Comparison of ENCODE assay signal across 8 mouse cellular contexts in genomic region chr17:25867509-25867835, GRCm38 (mm10). TPM values are rescaled to one million over a fixed set of nuclear protein-coding genes. Genes with fewer than 3 reads are reported as not detected.
DNase-seq lines count a peak whose midpoint lies in the region; ATAC-seq and TF ChIP-seq lines count a peak whose summit lies in the region.

No protein-coding gene starts in this region.

- H3K9me3 ChIP-seq in kidney, embryonic 14.5 days (ENCODE audit: control insufficient read depth, low read length) = no peaks in the 10 kb centered on the region
- H3K9me3 ChIP-seq in intestine, embryonic 14.5 days (ENCODE audit: control insufficient read depth, low read length) = no peaks in the 10 kb centered on the region
- H3K9me3 ChIP-seq in midbrain, postnatal 0 days (ENCODE audit: low read length) = no peaks in the 10 kb centered on the region

- peaks cover 13% of the 10 kb centered on the region; the same call in 1 of the 2 replicates for H3K4me1 ChIP-seq in kidney, embryonic 14.5 days (ENCODE audit: control insufficient read depth, insufficient read depth, low read length)
- H3K4me1 ChIP-seq in bone marrow macrophage, adult 2 months (ENCODE audit: control insufficient read depth, insufficient read depth, low read length) = peaks cover 13% of the 10 kb centered on the region
- H3K4me1 ChIP-seq in intestine, embryonic 14.5 days (replicated peaks; ENCODE audit: control insufficient read depth, insufficient read depth, low read length) = peaks cover 7% of the 10 kb centered on the region; the same call in 1 of the 2 replicates
- peaks cover 10% of the 10 kb centered on the region; the same call in 1 of the 2 replicates for H3K4me1 ChIP-seq in midbrain, postnatal 0 days (ENCODE audit: insufficient read depth, low read length)

- WGBS in kidney, embryonic 14.5 days = 8% methylated on average over 7 of the region's 7 CpGs
- WGBS in intestine, embryonic 14.5 days = 18% methylated on average over 7 of the region's 7 CpGs
- 15% methylated on average over 7 of the region's 7 CpGs for WGBS in midbrain, postnatal 0 days

- no peaks in the 10 kb centered on the region for H3K27me3 ChIP-seq in kidney, embryonic 14.5 days (ENCODE audit: control insufficient read depth, insufficient read depth, low read length)
- H3K27me3 ChIP-seq in intestine, embryonic 14.5 days (replicated peaks; ENCODE audit: control insufficient read depth, insufficient read depth, low read length) = no peaks in the 10 kb centered on the region
- H3K27me3 ChIP-seq in midbrain, postnatal 0 days (ENCODE audit: insufficient read depth, low read length) = no peaks in the 10 kb centered on the region

- ATAC-seq in kidney, embryonic 14.5 days (ENCODE audit: low FRiP score, low TSS enrichment) = 0 out of 2 replicates have a peak, but pooled peaks have one; percentile 16
- ATAC-seq in intestine, embryonic 14.5 days (replicated peaks; ENCODE audit: low FRiP score, low TSS enrichment, low read depth) = no peak
- no peak for ATAC-seq in midbrain, postnatal 0 days (ENCODE audit: low FRiP score)

- peak overlapping the region; percentile 32; the same call in 1 of the 2 replicates for H3K27ac ChIP-seq in kidney, embryonic 14.5 days (ENCODE audit: low read depth, low read length)
- peak overlapping the region; percentile 27 for H3K27ac ChIP-seq in bone marrow macrophage, adult 2 months (ENCODE audit: insufficient read depth, low read depth, low read length)
- H3K27ac ChIP-seq in intestine, embryonic 14.5 days (ENCODE audit: low read depth) = no peak overlapping the region
- H3K27ac ChIP-seq in midbrain, postnatal 0 days (ENCODE audit: low read depth, low read length) = no peak overlapping the region

- H3K4me2 ChIP-seq in kidney, embryonic 14.5 days (replicated peaks; ENCODE audit: low read depth, low read length) = peak overlapping the region; percentile 93
- peak overlapping the region; percentile 70 for H3K4me2 ChIP-seq in intestine, embryonic 14.5 days (ENCODE audit: low read length)
- peak overlapping the region; percentile 98 for H3K4me2 ChIP-seq in midbrain, postnatal 0 days (ENCODE audit: low read depth, low read length, poor library complexity, severe bottlenecking)

- no peaks in the 10 kb centered on the region; the same call in 1 of the 2 replicates for H3K36me3 ChIP-seq in kidney, embryonic 14.5 days (ENCODE audit: control insufficient read depth, insufficient read depth, low read length)
- no peaks in the 10 kb centered on the region for H3K36me3 ChIP-seq in intestine, embryonic 14.5 days (ENCODE audit: control insufficient read depth, insufficient read depth, low read length)
- H3K36me3 ChIP-seq in midbrain, postnatal 0 days (ENCODE audit: insufficient read depth, low read length) = peaks cover 9% of the 10 kb centered on the region; the same call in 1 of the 2 replicates

- no peak for DNase-seq in kidney, postnatal 36 days
- no peak for DNase-seq in intestine, embryonic 14.5 days (ENCODE audit: low spot score)
- no peak for DNase-seq in midbrain, postnatal 0 days (ENCODE audit: low spot score)
- no peak for DNase-seq in ovary, postnatal 10 days (ENCODE audit: low spot score)
- no peak for DNase-seq in cerebellum, postnatal 36 days
- DNase-seq in layer of hippocampus, postnatal 10 days (ENCODE audit: low spot score in 2 of 2) = no peak

- no peak for TF ChIP-seq POLR2A in bone marrow macrophage, adult 2 months (IDR thresholded peaks at IDR 0.05; ENCODE audit: borderline replicate concordance, low read depth, low read length)

- peak overlapping the region; percentile 77 for H3K4me3 ChIP-seq in kidney, embryonic 14.5 days (ENCODE audit: low read length)
- peak overlapping the region; percentile 81 for H3K4me3 ChIP-seq in bone marrow macrophage, adult 2 months (ENCODE audit: insufficient read depth, low read length)
- H3K4me3 ChIP-seq in intestine, embryonic 14.5 days (ENCODE audit: low read depth, low read length) = peak overlapping the region; percentile 72
- peak overlapping the region; percentile 91 for H3K4me3 ChIP-seq in midbrain, postnatal 0 days (ENCODE audit: low read depth, low read length)

- H3K9ac ChIP-seq in kidney, embryonic 14.5 days (ENCODE audit: low read depth, low read length) = peak overlapping the region; percentile 72
- H3K9ac ChIP-seq in intestine, embryonic 14.5 days (ENCODE audit: low read length) = peak overlapping the region; percentile 34
- H3K9ac ChIP-seq in midbrain, postnatal 0 days (replicated peaks; ENCODE audit: low read length, poor library complexity, severe bottlenecking) = peak overlapping the region; percentile 74; the same call in 1 of the 2 replicates

- TF ChIP-seq CTCF in bone marrow macrophage, adult 2 months (IDR thresholded peaks at IDR 0.05; ENCODE audit: low read depth, low read length) = no peak
- TF ChIP-seq CTCF in midbrain, postnatal 0 days (IDR thresholded peaks at IDR 0.05) = no peak

RNA-seq across cellular contexts. Expression of gene Mcrip2, which starts 1.1 kb away (rescaled TPM):
- polyA plus RNA-seq in kidney, embryonic 14.5 days (2014; fragmentation: Nextera tagmentation; extraction: Ambion mirVana) = 40.0 and 41.4 TPM in 2 replicates
- 10.3 and 16.6 TPM in 2 replicates for polyA plus RNA-seq in bone marrow macrophage, adult 2 months (2012; ENCODE audit: insufficient read depth, insufficient read length, missing spikeins)
- polyA plus RNA-seq in intestine, embryonic 14.5 days (2014; fragmentation: Nextera tagmentation; extraction: Ambion mirVana) = 44.1 and 61.2 TPM in 2 replicates
- total RNA-seq in midbrain, postnatal 0 days (2014; rRNA removed) = 14.6 and 29.9 TPM in 2 replicates
- polyA plus RNA-seq in midbrain, postnatal 0 days (2015; fragmentation: Nextera tagmentation; extraction: Ambion mirVana) = 39.5 and 45.5 TPM in 2 replicates
- total RNA-seq in layer of hippocampus, postnatal 10 days (2021) = 10 to 100 TPM; 30.6 to 32.6 TPM

RNA-seq across cellular contexts. Expression of gene Wdr90, which starts 6.2 kb away (rescaled TPM):
- 21.4 and 27.5 TPM in 2 replicates for polyA plus RNA-seq in kidney, embryonic 14.5 days (2014; fragmentation: Nextera tagmentation; extraction: Ambion mirVana)
- polyA plus RNA-seq in bone marrow macrophage, adult 2 months (2012; ENCODE audit: insufficient read depth, insufficient read length, missing spikeins) = 11.7 and 13.1 TPM in 2 replicates
- 18.2 and 19.8 TPM in 2 replicates for polyA plus RNA-seq in intestine, embryonic 14.5 days (2014; fragmentation: Nextera tagmentation; extraction: Ambion mirVana)
- 36.2 and 44.3 TPM in 2 replicates for total RNA-seq in midbrain, postnatal 0 days (2014; rRNA removed)
- polyA plus RNA-seq in midbrain, postnatal 0 days (2015; fragmentation: Nextera tagmentation; extraction: Ambion mirVana) = 14.2 and 15.0 TPM in 2 replicates
- total RNA-seq in layer of hippocampus, postnatal 10 days (2021) = 10 to 100 TPM; 25.4 to 37.8 TPM

RNA-seq across cellular contexts. Expression of gene Mettl26, which starts 7.4 kb away (rescaled TPM):
- polyA plus RNA-seq in kidney, embryonic 14.5 days (2014; fragmentation: Nextera tagmentation; extraction: Ambion mirVana) = 83.9 and 85.3 TPM in 2 replicates
- polyA plus RNA-seq in bone marrow macrophage, adult 2 months (2012; ENCODE audit: insufficient read depth, insufficient read length, missing spikeins) = 16.1 and 17.0 TPM in 2 replicates
- 63.2 and 64.1 TPM in 2 replicates for polyA plus RNA-seq in intestine, embryonic 14.5 days (2014; fragmentation: Nextera tagmentation; extraction: Ambion mirVana)
- total RNA-seq in midbrain, postnatal 0 days (2014; rRNA removed) = 53.8 and 64.8 TPM in 2 replicates
- 67.3 and 74.0 TPM in 2 replicates for polyA plus RNA-seq in midbrain, postnatal 0 days (2015; fragmentation: Nextera tagmentation; extraction: Ambion mirVana)
- total RNA-seq in layer of hippocampus, postnatal 10 days (2021) = 10 to 100 TPM; 31.7 to 32.7 TPM

RNA-seq across cellular contexts. Expression of gene Wfikkn1, which starts 13.2 kb away (rescaled TPM):
- 0.99 and 1.2 TPM in 2 replicates for polyA plus RNA-seq in kidney, embryonic 14.5 days (2014; fragmentation: Nextera tagmentation; extraction: Ambion mirVana)
- polyA plus RNA-seq in bone marrow macrophage, adult 2 months (2012; ENCODE audit: insufficient read depth, insufficient read length, missing spikeins) = 0.84 and 1.4 TPM in 2 replicates
- 0.40 and 0.69 TPM in 2 replicates for polyA plus RNA-seq in intestine, embryonic 14.5 days (2014; fragmentation: Nextera tagmentation; extraction: Ambion mirVana)
- total RNA-seq in midbrain, postnatal 0 days (2014; rRNA removed) = 0.77 and 1.7 TPM in 2 replicates
- polyA plus RNA-seq in midbrain, postnatal 0 days (2015; fragmentation: Nextera tagmentation; extraction: Ambion mirVana) = 0.42 and 0.56 TPM in 2 replicates
- 1 to 10 TPM; 1.1 to 1.4 TPM for total RNA-seq in layer of hippocampus, postnatal 10 days (2021)

RNA-seq across cellular contexts. Expression of gene Rhot2, which starts 22.8 kb away (rescaled TPM):
- 13.0 and 21.7 TPM in 2 replicates for polyA plus RNA-seq in kidney, embryonic 14.5 days (2014; fragmentation: Nextera tagmentation; extraction: Ambion mirVana)
- 30.8 and 35.1 TPM in 2 replicates for polyA plus RNA-seq in bone marrow macrophage, adult 2 months (2012; ENCODE audit: insufficient read depth, insufficient read length, missing spikeins)
- 10.4 and 11.5 TPM in 2 replicates for polyA plus RNA-seq in intestine, embryonic 14.5 days (2014; fragmentation: Nextera tagmentation; extraction: Ambion mirVana)
- total RNA-seq in midbrain, postnatal 0 days (2014; rRNA removed) = 49.2 and 70.1 TPM in 2 replicates
- 15.4 and 16.2 TPM in 2 replicates for polyA plus RNA-seq in midbrain, postnatal 0 days (2015; fragmentation: Nextera tagmentation; extraction: Ambion mirVana)
- total RNA-seq in layer of hippocampus, postnatal 10 days (2021) = 10 to 100 TPM; 80.3 to 94.8 TPM

Comparison
In these comparisons a context has a peak if more than half of its experiments do, and no peak if none do; other contexts are left out.
1. H3K27ac ChIP-seq: peak in kidney, embryonic 14.5 days (single experiment) and bone marrow macrophage, adult 2 months (single experiment); none in intestine, embryonic 14.5 days (single experiment) and midbrain, postnatal 0 days (single experiment).
2. Peak in every context shown above with its lines, with median percentiles within 50 percentile points of each other: H3K4me2 ChIP-seq, H3K4me3 ChIP-seq and H3K9ac ChIP-seq.